Mouse (Mus musculus) hematopoietic multipotent progenitor cell, adult 10-12 weeks (in vitro differentiated cells): ENCODE data around the gene Cmss1. TPM values are rescaled to one million over a fixed set of nuclear protein-coding genes. Genes with fewer than 3 reads are reported as not detected.

ENCODE experiments used
- polyA plus RNA-seq: library from polyadenylated mRNA; stranded (reverse); fragments of >175 nt; gene quantifications from 2 replicates; pipeline ENCODE4 v1.2.3, GENCODE M21; 2012; ENCODE audit warnings: low replicate concordance

Cmss1 gene
- 9.4 and 12.0 TPM in 2 replicates for polyA plus RNA-seq

GRCm38 (mm10) chr16:57606444-57607227 is at the start of gene Cmss1:
Gene Cmss1 (minus strand): TSS chr16:57606864.

GRCm38 (mm10) chr16:57352751-57353150 is 253.9 kb downstream of the Cmss1 start, which contains the start of gene Filip1l:
Gene Filip1l (plus strand): TSS chr16:57353093.

GRCm38 (mm10) chr16:57292765-57293164 is 313.9 kb downstream of the Cmss1 start, which contains the start of gene Tmem30c:
Gene Tmem30c (minus strand): TSS chr16:57292865.

Other genes starting within 250 kb of the Cmss1 start
- gene Col8a1, start 147.9 kb upstream of the Cmss1 start, polyA plus RNA-seq = not detected in 2 replicates